Mouse (Mus musculus): ENCODE data around the gene Rasa4. TPM values are rescaled to one million over a fixed set of nuclear protein-coding genes. Genes with fewer than 3 reads are reported as not detected.
"Not testable (repeated sequence)": the region's sequence is repeated elsewhere in the genome, so short reads cannot be mapped to it uniquely, and the experiment has no call there.

Gene Rasa4
- polyA plus RNA-seq, 1 experiment from 2014 or later: 9.6 TPM

DNA sequence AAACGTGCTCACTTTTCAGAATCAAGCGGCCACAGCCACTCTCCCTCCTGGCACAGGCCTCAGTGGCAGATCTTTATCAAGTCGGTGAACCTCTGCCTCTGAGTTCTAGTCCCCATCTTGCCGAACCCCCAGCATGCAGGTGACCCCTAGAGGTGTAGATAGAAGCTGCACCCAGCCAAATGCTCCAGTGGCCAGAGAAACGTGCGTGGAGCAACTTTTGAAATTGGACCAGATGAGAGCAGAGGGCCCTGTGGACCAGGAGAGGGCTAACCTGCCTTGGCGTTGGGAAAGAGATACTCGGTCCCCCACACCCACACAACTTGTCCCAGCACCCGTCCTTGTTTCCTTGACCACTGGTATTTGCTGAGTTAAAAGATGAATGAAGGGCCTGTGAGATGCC, 38.3 kb upstream of the Rasa4 start:
- H3K27me3 ChIP-seq (ENCODE audit: control insufficient read depth, insufficient read depth, low read length): no peaks in the 10 kb centered on the region
- H3K4me1 ChIP-seq (ENCODE audit: control insufficient read depth, insufficient read depth, low read length): peaks cover 6% of the 10 kb centered on the region; the same call in 1 of the 2 replicates
- no peak overlapping the region for H3K4me2 ChIP-seq (ENCODE audit: low read depth, low read length)
- 42% methylated on average over 9 of the region's 9 CpGs for WGBS
- no peak overlapping the region for H3K9ac ChIP-seq (ENCODE audit: low read length)
- ATAC-seq (ENCODE audit: insufficient read depth, low FRiP score): no peak
- no peaks in the 10 kb centered on the region for H3K36me3 ChIP-seq (ENCODE audit: control insufficient read depth, insufficient read depth, low read length)
- H3K9me3 ChIP-seq (replicated peaks; ENCODE audit: control insufficient read depth, low read length): no peaks in the 10 kb centered on the region
- H3K27ac ChIP-seq (ENCODE audit: low read length): no peak overlapping the region
- no peak overlapping the region for H3K4me3 ChIP-seq (replicated peaks; ENCODE audit: low read length)

DNA sequence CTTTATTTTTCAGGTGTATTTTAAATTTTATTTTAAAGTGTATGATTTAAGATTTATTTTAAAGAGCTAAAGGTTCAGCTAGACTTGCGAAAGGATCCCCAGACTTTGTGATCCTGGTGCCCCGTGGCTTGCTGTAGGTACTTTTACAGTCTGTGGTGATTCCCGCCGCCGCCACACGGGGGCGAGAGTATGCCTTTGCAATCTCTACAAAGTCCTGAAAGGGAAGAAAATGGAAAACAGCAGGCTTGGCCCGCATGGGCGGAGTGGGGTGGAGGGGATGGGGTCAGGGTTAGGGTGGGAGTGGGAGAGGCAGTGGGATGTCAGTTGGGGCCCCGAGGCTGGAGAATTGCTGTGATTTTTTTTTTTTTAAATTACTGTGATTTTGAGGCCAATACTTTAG, 37.7 kb upstream of the Rasa4 start:
- H3K4me2 ChIP-seq (ENCODE audit: low read depth, low read length): no peak overlapping the region
- peaks cover 5% of the 10 kb centered on the region; the same call in 1 of the 2 replicates for H3K4me1 ChIP-seq (ENCODE audit: control insufficient read depth, insufficient read depth, low read length)
- no peaks in the 10 kb centered on the region for H3K27me3 ChIP-seq (ENCODE audit: control insufficient read depth, insufficient read depth, low read length)
- H3K27ac ChIP-seq (ENCODE audit: low read length): no peak overlapping the region
- H3K9ac ChIP-seq (ENCODE audit: low read length): no peak overlapping the region
- no peaks in the 10 kb centered on the region for H3K36me3 ChIP-seq (ENCODE audit: control insufficient read depth, insufficient read depth, low read length)
- peak; percentile 39; the same call in 1 of the 2 replicates for ATAC-seq (ENCODE audit: insufficient read depth, low FRiP score)
- no peaks in the 10 kb centered on the region for H3K9me3 ChIP-seq (replicated peaks; ENCODE audit: control insufficient read depth, low read length)
- no peak overlapping the region for H3K4me3 ChIP-seq (replicated peaks; ENCODE audit: low read length)
- 2% methylated on average over 10 of the region's 10 CpGs for WGBS

DNA sequence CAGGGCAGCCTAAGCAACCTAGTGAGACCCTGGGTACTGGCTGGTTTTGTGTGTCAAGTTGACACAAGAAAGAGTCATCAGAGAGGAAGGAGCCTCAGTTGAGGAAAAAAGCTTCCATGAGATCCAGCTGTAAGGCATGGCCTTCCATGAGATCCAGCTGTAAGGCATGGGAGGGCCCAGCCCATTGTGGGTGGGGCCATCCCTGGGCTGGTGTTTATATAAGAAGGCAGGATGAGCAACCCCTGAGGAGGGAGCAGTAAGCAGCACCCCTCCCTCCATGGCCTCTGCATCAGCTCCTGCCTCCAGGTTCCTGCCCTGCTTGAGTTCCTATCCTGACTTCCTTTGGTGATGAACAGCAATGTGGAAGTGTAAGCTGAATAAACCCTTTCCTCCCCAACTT, 35.2 kb upstream of the Rasa4 start:
- not testable (repeated sequence) for H3K4me2 ChIP-seq (ENCODE audit: low read depth, low read length); ATAC-seq (ENCODE audit: insufficient read depth, low FRiP score); H3K9me3 ChIP-seq (replicated peaks; ENCODE audit: control insufficient read depth, low read length)

DNA sequence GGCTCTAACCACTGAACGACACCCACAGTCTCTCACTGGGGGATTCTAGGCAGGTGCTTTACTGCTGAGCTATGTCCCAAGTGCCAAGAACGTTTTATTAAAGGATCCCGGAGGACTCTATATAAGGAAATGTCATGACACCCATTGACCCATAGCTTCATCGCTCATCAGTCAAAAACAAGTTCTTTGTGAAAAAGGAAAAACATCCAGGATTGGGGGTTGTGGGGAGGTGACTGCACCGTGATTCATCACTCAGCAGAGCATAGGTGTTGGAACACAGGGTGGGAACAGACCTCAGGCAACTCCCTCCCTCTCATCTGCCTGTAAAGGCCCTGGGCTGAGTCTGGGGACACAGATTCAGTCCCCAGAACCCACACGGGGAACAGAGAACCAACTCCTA, 33.8 kb upstream of the Rasa4 start:
- ATAC-seq (ENCODE audit: insufficient read depth, low FRiP score): no peak
- peak overlapping the region; percentile 51 for H3K27ac ChIP-seq (ENCODE audit: low read length)
- 45% methylated on average over 6 of the region's 6 CpGs for WGBS

More for the DNA sequence above, 35.2 kb upstream of the Rasa4 start:
- H3K27ac ChIP-seq (ENCODE audit: low read length); H3K9ac ChIP-seq (ENCODE audit: low read length); H3K36me3 ChIP-seq (ENCODE audit: control insufficient read depth, insufficient read depth, low read length); H3K4me3 ChIP-seq (replicated peaks; ENCODE audit: low read length); H3K27me3 ChIP-seq (ENCODE audit: control insufficient read depth, insufficient read depth, low read length): not testable (repeated sequence)
- H3K4me1 ChIP-seq (ENCODE audit: control insufficient read depth, insufficient read depth, low read length): peaks cover 16% of the 10 kb centered on the region

DNA sequence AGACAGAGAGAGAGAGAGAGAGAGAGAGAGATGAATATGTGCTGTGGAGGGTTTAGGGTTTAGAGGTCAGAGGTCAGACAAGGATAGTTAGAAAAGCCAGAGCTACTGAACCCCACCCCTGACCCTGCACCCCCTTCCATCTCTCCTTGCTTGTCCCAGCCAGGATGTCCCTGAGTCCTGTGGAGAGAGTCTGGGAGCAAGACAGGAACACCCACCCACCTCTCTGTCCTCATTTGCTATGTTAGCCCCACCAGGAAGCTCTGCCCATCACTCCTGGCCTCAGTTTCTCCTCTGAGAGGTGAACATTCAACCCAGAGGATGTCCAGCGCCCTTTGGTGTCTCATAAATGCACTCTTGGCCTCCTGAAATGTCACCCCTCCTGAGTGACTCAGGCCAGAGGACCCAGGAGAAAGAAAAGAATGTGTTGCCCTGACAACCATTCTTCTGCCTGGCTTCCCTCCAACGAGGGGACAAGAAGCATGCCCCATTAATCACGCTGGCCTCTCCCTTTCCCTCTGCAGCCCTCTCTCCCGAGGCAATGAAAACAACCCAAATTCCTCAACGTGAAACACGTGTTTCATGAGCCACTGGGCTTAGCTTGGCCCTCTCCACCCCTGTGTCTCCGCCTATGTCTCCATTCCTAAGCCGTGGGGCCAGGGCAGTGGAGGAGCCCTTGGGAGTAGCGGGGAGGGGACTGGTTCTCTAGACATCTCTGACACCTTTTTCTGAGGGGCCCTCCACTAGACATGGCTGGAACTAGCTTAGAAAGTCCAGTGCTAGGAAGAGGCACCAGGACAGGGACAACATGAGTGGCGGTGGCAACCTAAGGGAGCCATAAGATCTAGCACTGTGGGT, 32.3 kb upstream of the Rasa4 start:
- Histone ChIP-seq H3K36me3 (ENCODE audit: control insufficient read depth, insufficient read depth, low read length) (no peaks in the 10 kb centered on the region), H3K9me3 (replicated peaks; ENCODE audit: control insufficient read depth, low read length) (no peaks in the 10 kb centered on the region), H3K4me1 (ENCODE audit: control insufficient read depth, insufficient read depth, low read length) (peaks cover 16% of the 10 kb centered on the region), H3K4me2 (ENCODE audit: low read depth, low read length) (peak overlapping the region; percentile 27; the same call in 1 of the 2 replicates), H3K27ac (ENCODE audit: low read length) (peak overlapping the region; percentile 86), H3K4me3 (replicated peaks; ENCODE audit: low read length) (no peak overlapping the region), H3K27me3 (ENCODE audit: control insufficient read depth, insufficient read depth, low read length) (no peaks in the 10 kb centered on the region), H3K9ac (ENCODE audit: low read length) (no peak overlapping the region; the same call in 1 of the 2 replicates)
- 9% methylated on average over 10 of the region's 10 CpGs for WGBS
- peak; percentile 87 for ATAC-seq (ENCODE audit: insufficient read depth, low FRiP score)

More for the DNA sequence above, 33.8 kb upstream of the Rasa4 start:
- H3K4me3 ChIP-seq (replicated peaks; ENCODE audit: low read length): no peak overlapping the region
- no peaks in the 10 kb centered on the region for H3K27me3 ChIP-seq (ENCODE audit: control insufficient read depth, insufficient read depth, low read length)
- H3K4me1 ChIP-seq (ENCODE audit: control insufficient read depth, insufficient read depth, low read length): peaks cover 16% of the 10 kb centered on the region
- H3K9ac ChIP-seq (ENCODE audit: low read length): no peak overlapping the region
- no peak overlapping the region for H3K4me2 ChIP-seq (ENCODE audit: low read depth, low read length)
- H3K9me3 ChIP-seq (replicated peaks; ENCODE audit: control insufficient read depth, low read length): no peaks in the 10 kb centered on the region
- H3K36me3 ChIP-seq (ENCODE audit: control insufficient read depth, insufficient read depth, low read length): no peaks in the 10 kb centered on the region

DNA sequence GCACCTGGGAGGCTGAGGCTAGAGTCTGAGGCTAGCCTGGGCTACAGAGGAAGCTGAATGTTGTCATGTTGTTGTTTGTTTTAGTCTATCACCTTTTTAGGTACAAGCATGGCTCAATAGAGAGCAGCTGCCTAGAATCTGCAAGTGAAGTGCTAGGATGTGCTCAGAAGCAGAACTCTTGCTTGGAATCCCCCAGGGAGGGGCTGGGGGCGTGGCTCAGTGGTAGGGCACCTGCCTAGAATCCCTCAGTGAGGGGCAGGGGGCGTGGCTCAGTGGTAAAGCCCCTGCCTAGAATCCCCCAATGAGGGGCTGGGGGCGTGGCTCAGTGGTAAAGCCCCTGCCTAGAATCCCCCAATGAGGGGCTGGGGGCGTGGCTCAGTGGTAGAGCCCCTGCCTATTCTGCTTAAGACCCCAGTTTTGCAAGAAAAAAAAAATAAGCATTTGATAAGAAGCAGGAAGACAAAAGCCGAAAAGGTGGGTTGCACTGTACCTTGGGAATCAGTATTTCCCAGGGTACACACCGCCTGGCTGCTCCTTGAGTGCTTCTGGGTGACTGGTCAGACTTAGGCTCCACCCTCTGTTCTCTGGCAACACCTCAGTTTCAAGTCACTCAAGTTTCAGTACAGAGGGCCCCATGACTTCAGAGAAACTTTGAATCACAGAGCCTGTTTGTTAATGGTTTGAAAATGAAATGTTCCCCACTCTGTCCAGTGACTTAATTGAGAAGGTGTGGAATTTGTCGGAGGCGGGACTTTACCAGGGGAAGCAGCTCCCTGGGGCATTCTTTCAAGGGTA, 30.7 kb upstream of the Rasa4 start:
- Histone ChIP-seq H3K9me3 (replicated peaks; ENCODE audit: control insufficient read depth, low read length) (no peaks in the 10 kb centered on the region), H3K36me3 (ENCODE audit: control insufficient read depth, insufficient read depth, low read length) (no peaks in the 10 kb centered on the region), H3K4me3 (replicated peaks; ENCODE audit: low read length) (no peak overlapping the region), H3K9ac (ENCODE audit: low read length) (no peak overlapping the region), H3K27ac (ENCODE audit: low read length) (peak overlapping the region; percentile 77), H3K27me3 (ENCODE audit: control insufficient read depth, insufficient read depth, low read length) (no peaks in the 10 kb centered on the region), H3K4me2 (ENCODE audit: low read depth, low read length) (no peak overlapping the region), H3K4me1 (ENCODE audit: control insufficient read depth, insufficient read depth, low read length) (peaks cover 20% of the 10 kb centered on the region)
- 70% methylated on average over 8 of the region's 8 CpGs for WGBS
- peak; percentile 45; the same call in 1 of the 2 replicates for ATAC-seq (ENCODE audit: insufficient read depth, low FRiP score)

DNA sequence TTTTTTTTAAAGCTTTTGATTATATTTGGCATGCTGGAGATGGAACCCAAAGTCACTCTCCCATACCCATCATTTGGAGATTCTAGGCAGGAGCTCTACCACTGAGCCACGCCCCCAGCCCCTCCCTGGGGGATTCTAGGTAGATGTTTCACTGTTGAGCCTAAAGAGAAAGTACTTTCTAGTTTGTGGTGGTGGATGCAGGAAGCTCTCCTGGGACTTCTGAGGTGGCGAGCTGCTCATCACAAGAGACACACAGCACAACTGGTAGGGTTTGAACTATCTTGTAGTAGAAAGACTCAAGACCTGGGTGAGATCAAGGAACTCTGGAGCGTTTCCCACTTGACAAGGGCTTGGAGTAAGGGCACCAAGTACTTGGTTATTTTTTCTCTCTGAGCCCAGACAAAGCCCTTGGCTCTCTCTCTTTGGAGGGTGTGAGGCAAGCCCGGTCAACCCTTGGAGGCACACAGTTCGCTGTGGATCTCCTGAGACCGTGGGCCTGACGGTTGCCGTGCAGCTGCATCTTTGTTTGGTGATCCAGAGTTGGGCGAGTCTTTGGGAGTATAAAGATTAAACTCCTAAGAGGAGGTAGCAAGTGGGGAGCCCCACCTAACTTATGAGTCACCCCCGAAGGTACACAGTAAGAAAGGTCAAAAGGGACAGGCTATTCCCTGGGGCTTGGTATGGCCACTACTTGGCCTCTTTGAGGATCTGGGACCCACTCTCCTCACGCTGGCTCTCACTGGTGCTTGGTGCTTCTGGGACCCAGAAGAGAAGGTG, 29.2 kb upstream of the Rasa4 start, which contains the start of gene Upk3bl:
Gene Upk3bl (plus strand): TSS at position 192 of the 777 bp plus-strand sequence.
- peak within 1 kb of the TSS; percentile 77 for H3K27ac ChIP-seq (ENCODE audit: low read length)
- no peak for ATAC-seq (ENCODE audit: insufficient read depth, low FRiP score)
- no peaks in the 10 kb centered on the region for H3K27me3 ChIP-seq (ENCODE audit: control insufficient read depth, insufficient read depth, low read length)
- no peaks in the 10 kb centered on the region for H3K9me3 ChIP-seq (replicated peaks; ENCODE audit: control insufficient read depth, low read length)
- H3K4me3 ChIP-seq (replicated peaks; ENCODE audit: low read length): no peak within 1 kb of the TSS
- no peak within 1 kb of the TSS for H3K4me2 ChIP-seq (ENCODE audit: low read depth, low read length)
- no peaks in the 10 kb centered on the region for H3K36me3 ChIP-seq (ENCODE audit: control insufficient read depth, insufficient read depth, low read length)
- no peak within 1 kb of the TSS for H3K9ac ChIP-seq (ENCODE audit: low read length)
- 72% methylated on average over 11 of the region's 11 CpGs for WGBS
- peaks cover 20% of the 10 kb centered on the region for H3K4me1 ChIP-seq (ENCODE audit: control insufficient read depth, insufficient read depth, low read length)

DNA sequence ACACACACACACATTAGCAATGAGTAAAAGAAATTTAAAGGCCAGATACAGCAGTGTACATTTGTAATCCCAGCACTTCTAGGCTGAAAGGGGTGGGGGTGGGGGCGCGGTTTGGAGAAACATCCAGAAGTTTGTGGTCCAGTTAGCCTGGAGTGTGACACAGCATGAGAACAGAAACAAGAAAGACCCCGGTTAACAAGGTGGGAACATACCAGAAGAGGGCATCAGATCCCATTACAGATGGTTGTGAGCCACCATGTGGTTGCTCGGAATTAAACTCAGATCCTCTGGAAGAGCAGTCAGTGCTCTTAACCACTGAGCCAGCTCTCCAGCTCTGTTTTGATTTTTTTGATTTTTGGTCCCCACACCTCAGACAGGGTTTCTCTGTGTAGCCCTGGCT, 27.7 kb upstream of the Rasa4 start:
- Histone ChIP-seq H3K4me3 (replicated peaks; ENCODE audit: low read length) (no peak overlapping the region), H3K36me3 (ENCODE audit: control insufficient read depth, insufficient read depth, low read length) (no peaks in the 10 kb centered on the region), H3K4me2 (ENCODE audit: low read depth, low read length) (no peak overlapping the region), H3K4me1 (ENCODE audit: control insufficient read depth, insufficient read depth, low read length) (peaks cover 16% of the 10 kb centered on the region), H3K9me3 (replicated peaks; ENCODE audit: control insufficient read depth, low read length) (no peaks in the 10 kb centered on the region), H3K27me3 (ENCODE audit: control insufficient read depth, insufficient read depth, low read length) (no peaks in the 10 kb centered on the region), H3K27ac (ENCODE audit: low read length) (0 out of 2 replicates have a peak overlapping the region, but pooled peaks have one; percentile 8), H3K9ac (ENCODE audit: low read length) (no peak overlapping the region)
- WGBS: 42% methylated on average over 4 of the region's 4 CpGs
- ATAC-seq (ENCODE audit: insufficient read depth, low FRiP score): no peak

Measured in stomach, embryonic 16.5 days (tissue).